Mouse (Mus musculus) splenic B cell, adult 2 months (primary cell): Measurements from ENCODE around the gene Slc39a7.
"Not testable (repeated sequence)": the region's sequence is repeated elsewhere in the genome, so short reads cannot be mapped to it uniquely, and the experiment has no call there.

Experiments
- DNase-seq: peaks from one replicate; pipeline ENCODE4 v3.0.0-alpha.2; 2011; ENCODE audit warnings: low read depth, low spot score
- H3K27me3 ChIP-seq: 2 replicates; pipeline ENCODE4 v1.6.1; 2012; ENCODE audit warnings: mild to moderate bottlenecking, low read length, moderate library complexity, mixed read lengths; ENCODE audit not compliant: control insufficient read depth, poor library complexity, insufficient read depth, severe bottlenecking
- H3K36me3 ChIP-seq: 2 replicates; pipeline ENCODE4 v1.6.1; 2012; ENCODE audit warnings: mild to moderate bottlenecking, low read length, moderate library complexity, mixed read lengths; ENCODE audit not compliant: control insufficient read depth, poor library complexity, insufficient read depth, severe bottlenecking

Gene Slc39a7

DNA sequence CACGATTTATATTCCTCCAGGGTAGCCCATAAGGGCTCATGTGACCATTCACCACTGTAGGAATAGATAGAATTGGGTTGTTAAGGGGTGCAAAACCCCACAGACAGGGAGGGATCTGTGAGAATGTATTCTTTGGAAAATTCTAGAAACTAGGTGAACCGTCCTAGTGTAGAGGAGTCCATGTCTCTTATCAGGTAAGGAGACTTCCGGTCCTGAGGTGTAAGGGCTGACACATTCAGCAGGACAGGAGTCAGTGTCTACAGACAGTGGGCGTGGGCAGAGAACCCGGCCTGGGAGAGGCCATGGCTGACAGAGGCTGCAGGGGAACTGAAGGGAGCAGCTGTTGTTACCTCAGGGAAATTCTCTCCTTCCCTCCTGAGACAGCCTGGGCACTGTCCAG is 32.8 kb downstream of the Slc39a7 start:
- peaks cover 31% of the 10 kb centered on the region for H3K36me3 ChIP-seq
- H3K27me3 ChIP-seq = not testable (repeated sequence)
- peak; percentile 59 for DNase-seq

DNA sequence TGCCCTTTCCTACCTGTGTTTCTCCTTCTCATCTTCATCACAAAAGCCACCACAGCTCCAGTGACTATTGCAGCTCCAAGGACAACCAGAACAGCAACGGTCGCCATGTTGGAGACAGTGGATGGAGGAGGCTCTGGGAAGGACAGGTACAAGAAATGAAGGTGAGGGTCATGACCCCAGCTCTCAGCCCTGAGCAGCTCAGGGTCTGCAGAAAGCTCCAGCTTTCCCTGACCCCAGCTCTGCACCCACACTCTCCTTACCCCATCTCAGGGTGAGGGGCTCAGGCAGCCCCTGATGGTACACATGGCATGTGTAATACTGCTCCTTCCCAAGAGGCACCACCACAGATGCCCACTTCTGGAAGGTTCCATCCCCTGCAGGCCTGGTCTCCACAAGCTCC is 34.5 kb downstream of the Slc39a7 start:
- not testable (repeated sequence) for DNase-seq, H3K27me3 ChIP-seq
- peaks cover 31% of the 10 kb centered on the region for H3K36me3 ChIP-seq

GRCm38 (mm10) chr17:33995651-33996050 is 35.8 kb downstream of the Slc39a7 start:
- Histone ChIP-seq H3K27me3 (no peaks in the 10 kb centered on the region), H3K36me3 (peaks cover 31% of the 10 kb centered on the region)
- no peak for DNase-seq

DNA sequence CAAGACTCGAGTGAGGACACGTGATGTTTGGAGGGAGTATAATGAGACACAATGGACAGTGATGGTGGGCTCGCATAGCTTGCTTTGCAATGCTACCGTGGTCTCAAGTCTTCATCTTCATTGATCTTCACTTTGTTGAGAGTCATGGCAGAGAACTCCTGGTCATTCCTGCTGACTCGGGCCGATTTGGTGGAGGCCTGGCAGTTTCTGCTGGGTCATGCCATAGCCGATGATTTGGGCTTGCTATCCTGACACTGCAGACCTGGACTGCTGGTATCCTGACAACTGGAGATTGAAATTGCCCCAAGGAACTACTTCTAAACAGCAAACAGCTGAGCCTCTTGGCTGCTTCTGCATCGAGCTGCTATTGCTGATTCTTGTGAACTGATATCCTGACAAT is 36.5 kb downstream of the Slc39a7 start:
- Histone ChIP-seq H3K27me3 (no peaks in the 10 kb centered on the region), H3K36me3 (peaks cover 31% of the 10 kb centered on the region)
- no peak for DNase-seq

GRCm38 (mm10) chr17:33991788-33992664 is 39.5 kb downstream of the Slc39a7 start:
- H3K36me3 ChIP-seq = peaks cover 13% of the 10 kb centered on the region
- H3K27me3 ChIP-seq = no peaks in the 10 kb centered on the region
- DNase-seq = peak; percentile 90

- H3K27me3 ChIP-seq, H3K36me3 ChIP-seq: not testable (repeated sequence)
- DNase-seq = peak; percentile 82
Measured at GRCm38 (mm10) chr17:33982136-33982535, 49.3 kb downstream of the Slc39a7 start.

- H3K27me3 ChIP-seq, H3K36me3 ChIP-seq: not testable (repeated sequence)
- peak; percentile 97 for DNase-seq
Measured at GRCm38 (mm10) chr17:33981192-33981909, 50.1 kb downstream of the Slc39a7 start.

GRCm38 (mm10) chr17:33980181-33981035 is 51.1 kb downstream of the Slc39a7 start:
- Histone ChIP-seq H3K36me3 (no peaks in the 10 kb centered on the region; the same call in 1 of the 2 replicates), H3K27me3 (no peaks in the 10 kb centered on the region; the same call in 1 of the 2 replicates)
- no peak for DNase-seq

GRCm38 (mm10) chr17:33979512-33980050 is 51.9 kb downstream of the Slc39a7 start:
- H3K27me3 ChIP-seq = no peaks in the 10 kb centered on the region
- DNase-seq = no peak
- peaks cover 2% of the 10 kb centered on the region; the same call in 1 of the 2 replicates for H3K36me3 ChIP-seq

DNA sequence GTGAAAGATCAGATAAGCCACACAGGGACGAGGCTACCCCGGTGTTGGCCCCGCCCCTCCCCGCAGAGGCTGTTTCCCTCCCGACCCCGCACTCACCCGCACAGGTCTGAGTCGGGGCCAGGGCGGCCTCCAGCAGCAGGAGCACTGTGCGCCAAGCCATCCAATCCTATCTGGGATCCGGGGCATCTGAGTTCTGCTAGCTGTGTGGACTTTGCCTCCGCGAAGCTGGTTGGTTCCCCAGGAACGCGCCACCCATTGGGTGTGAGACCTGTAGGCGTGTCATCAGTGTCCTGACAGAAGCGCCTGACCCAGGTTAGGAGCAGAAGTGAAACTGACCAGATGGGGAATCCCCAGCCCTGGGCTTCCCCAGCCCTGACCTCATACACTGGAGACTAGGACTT is 52.9 kb downstream of the Slc39a7 start:
- Histone ChIP-seq H3K36me3 (peaks cover 5% of the 10 kb centered on the region; the same call in 1 of the 2 replicates), H3K27me3 (no peaks in the 10 kb centered on the region)
- DNase-seq = peak; percentile 98
